Mouse (Mus musculus): ENCODE measurements around the gene Cxcr2. TPM values are rescaled to one million over a fixed set of nuclear protein-coding genes. Genes with fewer than 3 reads are reported as not detected.

Cxcr2 gene
- polyA plus RNA-seq, 1 experiment from 2014 or later = 0.07 TPM

- ATAC-seq = no peak
These were observed 45.3 kb downstream of the Cxcr2 start for GRCm38 (mm10) chr1:74199046-74199445.

GRCm38 (mm10) chr1:74201048-74201844, 47.5 kb downstream of the Cxcr2 start:
- H3K4me2 ChIP-seq (replicated peaks; ENCODE audit: low read depth) = no peak overlapping the region
- ATAC-seq = no peak
- peaks cover 6% of the 10 kb centered on the region; the same call in 1 of the 2 replicates for H3K4me1 ChIP-seq (replicated peaks; ENCODE audit: control insufficient read depth, insufficient read depth, low read length)
- H3K27ac ChIP-seq (ENCODE audit: low read depth, low read length) = no peak overlapping the region
- H3K27me3 ChIP-seq (replicated peaks; ENCODE audit: control insufficient read depth, insufficient read depth, low read length) = no peaks in the 10 kb centered on the region
- no peak overlapping the region for H3K9ac ChIP-seq (ENCODE audit: low read depth, low read length)
- H3K9me3 ChIP-seq (ENCODE audit: control insufficient read depth) = no peaks in the 10 kb centered on the region
- no peak overlapping the region for H3K4me3 ChIP-seq (ENCODE audit: low read depth, low read length)
- WGBS = 75% methylated on average over 7 of the region's 7 CpGs
- no peaks in the 10 kb centered on the region for H3K36me3 ChIP-seq (ENCODE audit: control insufficient read depth, insufficient read depth)
- TF ChIP-seq CTCF (IDR thresholded peaks at IDR 0.05; ENCODE audit: low read depth) = no peak

More at GRCm38 (mm10) chr1:74199046-74199445, 45.3 kb downstream of the Cxcr2 start:
- 42% methylated on average over 8 of the region's 8 CpGs for WGBS
- Histone ChIP-seq H3K9me3 (ENCODE audit: control insufficient read depth) (no peaks in the 10 kb centered on the region), H3K4me2 (replicated peaks; ENCODE audit: low read depth) (0 out of 2 replicates have a peak overlapping the region, but pooled peaks have one; percentile 21), H3K4me3 (ENCODE audit: low read depth, low read length) (no peak overlapping the region), H3K4me1 (replicated peaks; ENCODE audit: control insufficient read depth, insufficient read depth, low read length) (peaks cover 6% of the 10 kb centered on the region; the same call in 1 of the 2 replicates), H3K27me3 (replicated peaks; ENCODE audit: control insufficient read depth, insufficient read depth, low read length) (no peaks in the 10 kb centered on the region), H3K9ac (ENCODE audit: low read depth, low read length) (no peak overlapping the region), H3K36me3 (ENCODE audit: control insufficient read depth, insufficient read depth) (no peaks in the 10 kb centered on the region), H3K27ac (ENCODE audit: low read depth, low read length) (no peak overlapping the region)
- TF ChIP-seq CTCF (IDR thresholded peaks at IDR 0.05; ENCODE audit: low read depth) = no peak

GRCm38 (mm10) chr1:74203457-74203856, 49.7 kb downstream of the Cxcr2 start:
- WGBS = 61% methylated on average over 5 of the region's 5 CpGs
- no peak overlapping the region for H3K9ac ChIP-seq (ENCODE audit: low read depth, low read length)

GRCm38 (mm10) chr1:74205881-74206280, 52.1 kb downstream of the Cxcr2 start:
- peak; percentile 90 for TF ChIP-seq CTCF (IDR thresholded peaks at IDR 0.05; ENCODE audit: low read depth)
- H3K4me2 ChIP-seq (replicated peaks; ENCODE audit: low read depth) = no peak overlapping the region
- H3K9me3 ChIP-seq (ENCODE audit: control insufficient read depth) = no peaks in the 10 kb centered on the region
- no peak overlapping the region for H3K9ac ChIP-seq (ENCODE audit: low read depth, low read length)
- H3K36me3 ChIP-seq (ENCODE audit: control insufficient read depth, insufficient read depth) = no peaks in the 10 kb centered on the region
- no peak overlapping the region for H3K4me3 ChIP-seq (ENCODE audit: low read depth, low read length)
- H3K27ac ChIP-seq (ENCODE audit: low read depth, low read length) = no peak overlapping the region
- H3K27me3 ChIP-seq (replicated peaks; ENCODE audit: control insufficient read depth, insufficient read depth, low read length) = no peaks in the 10 kb centered on the region
- WGBS = 47% methylated on average over 7 of the region's 7 CpGs
- no peak for ATAC-seq
- peaks cover 3% of the 10 kb centered on the region; the same call in 1 of the 2 replicates for H3K4me1 ChIP-seq (replicated peaks; ENCODE audit: control insufficient read depth, insufficient read depth, low read length)

More at GRCm38 (mm10) chr1:74203457-74203856, 49.7 kb downstream of the Cxcr2 start:
- no peak overlapping the region for H3K4me2 ChIP-seq (replicated peaks; ENCODE audit: low read depth)
- TF ChIP-seq CTCF (IDR thresholded peaks at IDR 0.05; ENCODE audit: low read depth) = 0 out of 2 replicates have a peak, but pooled peaks have one; percentile 9
- no peaks in the 10 kb centered on the region for H3K27me3 ChIP-seq (replicated peaks; ENCODE audit: control insufficient read depth, insufficient read depth, low read length)
- H3K9me3 ChIP-seq (ENCODE audit: control insufficient read depth) = no peaks in the 10 kb centered on the region
- H3K36me3 ChIP-seq (ENCODE audit: control insufficient read depth, insufficient read depth) = no peaks in the 10 kb centered on the region
- no peak overlapping the region for H3K27ac ChIP-seq (ENCODE audit: low read depth, low read length)
- H3K4me1 ChIP-seq (replicated peaks; ENCODE audit: control insufficient read depth, insufficient read depth, low read length) = peaks cover 3% of the 10 kb centered on the region; the same call in 1 of the 2 replicates
- ATAC-seq = no peak
- no peak overlapping the region for H3K4me3 ChIP-seq (ENCODE audit: low read depth, low read length)

- 75% methylated on average over 8 of the region's 8 CpGs for WGBS
- no peak overlapping the region for H3K9ac ChIP-seq (ENCODE audit: low read depth, low read length)
- no peaks in the 10 kb centered on the region for H3K27me3 ChIP-seq (replicated peaks; ENCODE audit: control insufficient read depth, insufficient read depth, low read length)
- no peak for ATAC-seq
- no peaks in the 10 kb centered on the region for H3K36me3 ChIP-seq (ENCODE audit: control insufficient read depth, insufficient read depth)
- H3K9me3 ChIP-seq (ENCODE audit: control insufficient read depth) = no peaks in the 10 kb centered on the region
- no peak overlapping the region for H3K4me3 ChIP-seq (ENCODE audit: low read depth, low read length)
- H3K27ac ChIP-seq (ENCODE audit: low read depth, low read length) = no peak overlapping the region
- no peak for TF ChIP-seq CTCF (IDR thresholded peaks at IDR 0.05; ENCODE audit: low read depth)
- no peaks in the 10 kb centered on the region for H3K4me1 ChIP-seq (replicated peaks; ENCODE audit: control insufficient read depth, insufficient read depth, low read length)
- H3K4me2 ChIP-seq (replicated peaks; ENCODE audit: low read depth) = no peak overlapping the region
These were observed 52.9 kb downstream of the Cxcr2 start for GRCm38 (mm10) chr1:74206642-74207041.

- Histone ChIP-seq H3K4me1 (replicated peaks; ENCODE audit: control insufficient read depth, insufficient read depth, low read length) (no peaks in the 10 kb centered on the region), H3K4me2 (replicated peaks; ENCODE audit: low read depth) (no peak overlapping the region), H3K36me3 (ENCODE audit: control insufficient read depth, insufficient read depth) (no peaks in the 10 kb centered on the region), H3K9me3 (ENCODE audit: control insufficient read depth) (no peaks in the 10 kb centered on the region), H3K27ac (ENCODE audit: low read depth, low read length) (no peak overlapping the region), H3K27me3 (replicated peaks; ENCODE audit: control insufficient read depth, insufficient read depth, low read length) (no peaks in the 10 kb centered on the region), H3K4me3 (ENCODE audit: low read depth, low read length) (no peak overlapping the region), H3K9ac (ENCODE audit: low read depth, low read length) (no peak overlapping the region)
- 56% methylated on average over 9 of the region's 9 CpGs for WGBS
- TF ChIP-seq CTCF (IDR thresholded peaks at IDR 0.05; ENCODE audit: low read depth) = no peak
- no peak for ATAC-seq
These were observed 54.1 kb downstream of the Cxcr2 start for GRCm38 (mm10) chr1:74207906-74208305.
